Mouse (Mus musculus) kidney, postnatal 36 days (tissue): Measurements from ENCODE around the gene Cdh7.
"Not testable (repeated sequence)": the region's sequence is repeated elsewhere in the genome, so short reads cannot be mapped to it uniquely, and the experiment has no call there.

Source experiments
- DNase-seq, 2 experiments: peaks; one replicate each; pipeline ENCODE4 v3.0.0; 2021 to 2022; ENCODE audit warnings: mixed read lengths in 2 of 2

Cdh7 gene

GRCm38 (mm10) chr1:109982064-109982808 lies at the start of gene Cdh7:
Cdh7 (plus strand) TSS chr1:109982431.
- no peak for DNase-seq

DNA sequence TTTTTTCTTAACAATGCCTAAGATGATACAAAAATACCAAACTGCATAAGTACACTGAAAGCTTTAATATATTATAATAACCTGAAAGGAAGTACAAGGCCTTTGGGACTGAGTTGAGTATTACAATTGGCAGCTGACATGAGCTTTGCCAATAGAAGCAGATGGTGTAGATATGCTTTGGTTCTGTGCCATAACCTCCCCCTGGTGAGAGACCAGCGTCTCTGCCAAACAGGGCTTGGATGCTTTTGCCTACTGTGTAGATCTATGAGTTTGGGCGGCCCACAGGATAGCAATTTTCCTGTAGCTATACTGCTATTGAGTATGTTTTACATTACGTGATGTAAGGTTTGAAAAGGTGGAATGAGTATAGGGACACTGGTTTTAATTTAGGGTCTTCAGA lies 49.6 kb upstream of the Cdh7 start:
- DNase-seq: no peak

- no peak for DNase-seq
Measured at GRCm38 (mm10) chr1:109948571-109948970, 33.7 kb upstream of the Cdh7 start.

GRCm38 (mm10) chr1:109971721-109972425 lies 10.4 kb upstream of the Cdh7 start:
- no peak for DNase-seq

- no peak for DNase-seq
Measured at GRCm38 (mm10) chr1:109972426-109973015, 9.7 kb upstream of the Cdh7 start.

DNA sequence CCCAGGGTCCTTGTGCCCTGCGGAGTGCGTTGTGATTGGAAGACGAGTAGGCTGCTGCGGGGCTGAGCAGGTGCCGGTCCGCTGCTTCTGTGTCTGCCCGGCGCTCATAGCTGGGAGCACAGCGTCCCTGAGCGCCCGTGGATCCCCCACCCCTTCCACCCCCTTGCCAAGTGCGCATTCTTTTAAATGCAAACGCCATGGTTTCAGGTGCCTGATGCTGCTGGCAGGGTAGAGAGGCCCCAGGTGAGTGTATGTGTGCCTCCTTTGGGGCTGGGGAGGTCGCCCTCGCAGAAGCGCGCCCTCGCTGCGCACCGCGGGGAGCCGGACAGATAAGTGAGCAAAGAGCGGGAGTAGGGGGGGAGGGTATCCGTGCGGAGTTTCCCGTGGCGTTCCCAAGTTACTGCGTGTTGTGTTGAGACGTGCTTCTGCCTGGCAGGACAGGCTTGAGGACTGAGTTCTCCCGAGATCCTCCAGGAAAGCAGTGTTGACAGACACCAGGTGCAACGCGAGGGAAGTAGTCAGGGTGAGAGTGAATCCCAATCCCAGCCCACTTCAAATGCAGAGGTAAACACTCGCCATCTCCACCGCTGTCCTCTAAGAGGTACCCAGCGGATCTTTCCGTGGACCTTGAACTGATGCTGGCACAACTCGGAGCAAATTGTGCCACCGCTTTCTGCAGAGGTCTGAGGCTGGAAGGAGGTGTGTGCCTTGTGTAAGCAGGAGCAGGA lies 742 bp downstream of the Cdh7 start:
- no peak for DNase-seq

- DNase-seq: no peak
Measured at GRCm38 (mm10) chr1:109983537-109983912, 1.3 kb downstream of the Cdh7 start.

- DNase-seq: no peak
Measured at GRCm38 (mm10) chr1:109984776-109985175, 2.5 kb downstream of the Cdh7 start.

- no peak for DNase-seq
Measured at GRCm38 (mm10) chr1:109985468-109985867, 3.2 kb downstream of the Cdh7 start.

GRCm38 (mm10) chr1:109989541-109989940 lies 7.3 kb downstream of the Cdh7 start:
- DNase-seq: no peak

DNA sequence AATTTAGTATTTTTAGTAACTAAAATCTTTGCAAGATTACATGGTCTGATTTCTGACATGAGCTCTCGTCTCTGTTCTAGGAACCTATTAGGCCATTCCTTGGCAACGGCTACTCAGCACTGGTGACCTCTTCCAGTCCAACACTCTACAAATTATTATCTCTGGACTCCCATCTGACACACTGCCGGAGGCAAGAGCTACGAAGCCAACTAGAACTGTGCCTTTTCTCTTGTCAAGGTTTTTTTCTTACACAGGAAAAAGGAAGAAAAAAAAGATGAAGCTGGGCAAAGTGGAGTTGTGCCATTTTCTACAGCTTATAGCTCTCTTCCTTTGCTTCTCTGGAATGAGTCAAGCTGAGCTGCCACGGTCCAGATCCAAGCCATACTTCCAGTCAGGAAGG lies 11.7 kb downstream of the Cdh7 start:
- no peak for DNase-seq

DNA sequence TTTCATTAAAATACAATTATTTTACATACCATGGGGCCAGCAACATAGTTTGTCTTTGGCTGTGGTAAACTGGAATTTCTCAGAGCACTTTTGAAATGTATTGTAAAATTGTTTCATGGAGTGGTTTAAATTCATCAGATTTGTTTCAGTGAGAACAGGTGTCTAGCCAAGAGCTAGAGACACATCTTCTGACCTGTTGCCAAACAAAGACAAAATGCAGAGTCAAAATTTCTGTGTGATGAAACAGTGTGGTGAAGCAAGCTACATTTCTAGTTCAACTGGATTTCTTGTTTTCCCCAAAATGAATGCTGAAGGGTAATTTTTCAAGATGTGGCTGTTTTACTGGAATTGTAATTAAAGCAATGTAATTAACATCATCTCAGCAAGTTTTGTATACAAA lies 22.2 kb downstream of the Cdh7 start:
- DNase-seq: no peak

DNA sequence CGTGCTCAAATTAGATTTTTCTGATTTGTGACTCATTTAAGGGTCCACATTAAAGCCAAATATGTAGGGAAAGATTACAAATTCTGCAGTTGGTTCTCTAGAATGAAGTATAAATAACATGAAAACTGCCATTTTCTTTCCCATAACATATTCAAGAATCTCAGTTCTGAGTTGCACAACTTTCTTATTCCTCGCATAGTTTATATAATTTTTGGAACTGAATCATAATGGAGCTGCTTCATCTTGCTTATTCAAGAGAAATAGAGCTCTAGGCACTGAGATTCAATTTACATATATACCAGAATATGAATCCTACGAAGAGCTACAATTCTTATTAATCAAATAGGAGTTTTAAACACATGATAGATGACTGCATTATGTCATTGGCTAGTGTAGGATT lies 22.8 kb downstream of the Cdh7 start:
- DNase-seq: no peak

DNA sequence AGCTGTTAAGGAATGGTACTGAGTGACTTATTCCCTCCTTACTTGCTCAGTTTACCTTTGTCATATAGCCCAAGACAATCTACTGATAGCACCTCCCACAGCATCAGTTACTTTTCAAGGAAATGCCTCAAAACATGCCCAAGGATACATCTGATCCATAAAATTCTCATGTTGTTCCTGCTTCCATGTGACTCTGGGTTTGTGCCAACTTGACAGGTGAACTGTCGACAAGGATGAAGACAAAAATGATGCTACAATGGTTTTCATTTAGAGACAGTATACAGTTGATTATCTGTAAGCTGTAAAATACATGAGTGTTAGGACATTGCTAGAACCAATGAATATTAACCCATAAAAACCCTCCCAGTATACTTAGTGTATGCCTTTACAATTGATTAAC lies 29.9 kb downstream of the Cdh7 start:
- no peak for DNase-seq

DNA sequence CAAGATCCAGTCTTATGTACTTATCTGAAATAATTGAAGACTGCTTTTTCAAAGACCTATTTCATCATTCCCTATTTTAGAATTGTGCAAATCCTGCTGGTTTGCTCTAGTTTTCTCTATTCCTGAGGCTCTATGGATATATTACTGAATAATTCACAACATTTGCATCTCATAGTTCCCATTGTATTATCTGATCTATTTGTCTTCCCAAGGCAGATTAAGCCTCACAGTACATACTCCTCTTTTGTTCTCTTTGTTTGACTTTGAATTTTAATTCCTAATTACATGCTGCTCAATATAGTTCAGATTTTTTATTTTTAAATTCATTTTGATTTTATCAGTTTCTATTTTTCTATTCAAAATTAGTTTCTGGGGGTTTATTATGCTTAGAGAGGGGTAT lies 74.1 kb downstream of the Cdh7 start:
- no peak for DNase-seq

- DNase-seq: no peak
Measured at GRCm38 (mm10) chr1:110067405-110067804, 85.2 kb downstream of the Cdh7 start.

- no peak for DNase-seq
Measured at GRCm38 (mm10) chr1:110078471-110078870, 96.2 kb downstream of the Cdh7 start.

- no peak for DNase-seq
Measured at GRCm38 (mm10) chr1:110118071-110118470, 135.8 kb downstream of the Cdh7 start.

DNA sequence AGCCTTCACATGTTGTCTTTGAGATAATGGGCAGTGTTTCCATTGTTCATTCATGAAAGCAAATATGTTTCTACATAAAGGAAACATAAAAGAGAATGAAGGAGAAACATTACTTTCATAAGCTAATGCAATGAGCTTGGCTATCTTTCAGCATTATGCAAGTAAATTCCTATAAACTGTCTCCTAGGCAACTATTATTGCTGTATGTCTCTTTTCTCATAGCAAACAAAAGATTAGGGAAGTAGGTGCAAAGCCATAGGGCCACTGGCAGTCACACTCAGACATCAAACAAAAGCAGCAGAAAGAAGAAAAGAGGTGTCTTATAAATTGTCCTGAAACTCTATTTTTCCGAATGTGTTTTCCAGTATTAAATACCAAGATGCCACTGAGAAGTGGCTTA lies 136.6 kb downstream of the Cdh7 start:
- DNase-seq: no peak

DNA sequence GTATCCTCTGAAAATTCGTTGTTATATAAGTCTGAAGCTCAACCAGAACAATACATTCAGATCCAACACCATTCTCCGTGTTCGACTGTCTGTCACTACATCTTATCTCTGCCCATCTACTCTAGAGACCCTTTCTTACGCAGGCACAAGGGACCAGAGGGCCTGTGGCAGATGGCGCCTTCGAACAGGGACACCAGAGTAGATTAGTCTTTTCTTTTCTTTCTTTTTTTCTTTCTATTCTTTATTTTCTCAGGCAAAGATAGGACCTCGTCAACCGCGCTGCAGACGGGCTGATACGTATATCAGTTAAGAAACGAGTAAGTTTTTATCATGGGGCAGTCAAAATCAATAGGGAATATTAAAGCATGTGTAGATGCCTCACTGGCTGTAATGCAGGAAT lies 189.2 kb downstream of the Cdh7 start:
- DNase-seq: not testable (repeated sequence)
